Mouse (Mus musculus) bone marrow, adult 2 months (tissue): ENCODE measurements around the gene Birc3.

Experiments
- CTCF ChIP-seq: fragments of 200-500 bp; IDR thresholded peaks from 2 replicates; pipeline ENCODE4 v1.5.1; 2011; ENCODE audit warnings: low read length, control low read depth; ENCODE audit not compliant: control insufficient read depth, insufficient read depth
- POLR2A ChIP-seq: fragments of 200-500 bp; IDR thresholded peaks from 2 replicates; pipeline ENCODE4 v1.6.1; 2011; ENCODE audit warnings: low read depth, mild to moderate bottlenecking, control low read depth, low read length, borderline replicate concordance; ENCODE audit not compliant: control insufficient read depth

- TF ChIP-seq CTCF (no peak), POLR2A (no peak)
Measured at GRCm38 (mm10) chr9:7845216-7845895, 27.6 kb downstream of the Birc3 start.
